Mouse (Mus musculus) megakaryocyte progenitor cell, adult 5-6 weeks (primary cell): ENCODE data around the gene B3gnt6. TPM values are rescaled to one million over a fixed set of nuclear protein-coding genes. Genes with fewer than 3 reads are reported as not detected.
A peak's percentile ranks its signal among the peaks of the same experiment; 100 is the strongest.

ENCODE experiments used
- ATAC-seq: replicated peaks from 2 replicates; pipeline ENCODE4 v1.8.0; 2016; ENCODE audit warnings: mild to moderate bottlenecking, moderate TSS enrichment, inconsistent platforms; ENCODE audit not compliant: poor library complexity
- total RNA-seq, 2 experiments: library from RNA; stranded (forward) in 1 of 2; stranded (reverse) in 1 of 2; fragments of 157-497, 149-512 nt in 1 of 2; fragments of 200-1000 nt in 1 of 2; gene quantifications; 2 replicates each; pipeline versions ENCODE4 v1.2.3 to v1.2.4; 2015 to 2017

B3gnt6 gene
- total RNA-seq, 2 experiments from 2014 or later, result 0.12 TPM; not detected in 1

GRCm38 (mm10) chr7:98152400-98152799 lies 46.9 kb downstream of the B3gnt6 start:
- no peak for ATAC-seq

GRCm38 (mm10) chr7:98150525-98150924 lies 48.8 kb downstream of the B3gnt6 start:
- ATAC-seq, result 0 out of 2 replicates have a peak, but pooled peaks have one; percentile 13

- ATAC-seq, result no peak
These were observed 49.5 kb downstream of the B3gnt6 start for GRCm38 (mm10) chr7:98149802-98150201.

- no peak for ATAC-seq
These were observed 50.4 kb downstream of the B3gnt6 start for GRCm38 (mm10) chr7:98148721-98149407.

- no peak for ATAC-seq
These were observed 51.5 kb downstream of the B3gnt6 start for GRCm38 (mm10) chr7:98147766-98148165.

GRCm38 (mm10) chr7:98146447-98146845 lies 52.8 kb downstream of the B3gnt6 start:
- no peak for ATAC-seq

GRCm38 (mm10) chr7:98145842-98146446 lies 53.3 kb downstream of the B3gnt6 start:
- peak; percentile 56 for ATAC-seq

GRCm38 (mm10) chr7:98145402-98145801 lies 53.9 kb downstream of the B3gnt6 start, which contains the start of gene Omp:
Gene Omp (minus strand): TSS chr7:98145502.
- no peak for ATAC-seq

GRCm38 (mm10) chr7:98142648-98143047 lies 56.6 kb downstream of the B3gnt6 start:
- ATAC-seq, result no peak

Other genes starting within 250 kb of the B3gnt6 start
- gene Myo7a, start 80.0 kb downstream of the B3gnt6 start, total RNA-seq (2015), result 16.0 and 17.1 TPM in 2 replicates
- 22.0 and 29.0 TPM in 2 replicates for gene Myo7a, start 80.0 kb downstream of the B3gnt6 start, total RNA-seq (2017)
- 0.25 and 0.32 TPM in 2 replicates for gene Omp, start 54.0 kb downstream of the B3gnt6 start, total RNA-seq (2015)
- gene Omp, start 54.0 kb downstream of the B3gnt6 start, total RNA-seq (2017), result 0.12 TPM in 1 of 2 replicates, not detected in the other
- gene Capn5, start 21.2 kb downstream of the B3gnt6 start, total RNA-seq (2015), result 3.4 and 4.5 TPM in 2 replicates
- 4.0 and 7.5 TPM in 2 replicates for gene Capn5, start 21.2 kb downstream of the B3gnt6 start, total RNA-seq (2017)
- 59.0 and 59.9 TPM in 2 replicates for gene Acer3, start 121.7 kb upstream of the B3gnt6 start, total RNA-seq (2015)
- 36.8 and 43.4 TPM in 2 replicates for gene Acer3, start 121.7 kb upstream of the B3gnt6 start, total RNA-seq (2017)
- 0.12 TPM in 1 of 2 replicates, not detected in the other for gene Tsku, start 161.8 kb upstream of the B3gnt6 start, total RNA-seq (2015)
- not detected in 2 replicates for gene Tsku, start 161.8 kb upstream of the B3gnt6 start, total RNA-seq (2017)
- not detected in 2 replicates for gene Gucy2d, start 240.9 kb upstream of the B3gnt6 start, total RNA-seq (2015)
- not detected in 2 replicates for gene Gucy2d, start 240.9 kb upstream of the B3gnt6 start, total RNA-seq (2017)